Mouse (Mus musculus): ENCODE measurements around the gene Itgb1.

Itgb1 gene

DNA sequence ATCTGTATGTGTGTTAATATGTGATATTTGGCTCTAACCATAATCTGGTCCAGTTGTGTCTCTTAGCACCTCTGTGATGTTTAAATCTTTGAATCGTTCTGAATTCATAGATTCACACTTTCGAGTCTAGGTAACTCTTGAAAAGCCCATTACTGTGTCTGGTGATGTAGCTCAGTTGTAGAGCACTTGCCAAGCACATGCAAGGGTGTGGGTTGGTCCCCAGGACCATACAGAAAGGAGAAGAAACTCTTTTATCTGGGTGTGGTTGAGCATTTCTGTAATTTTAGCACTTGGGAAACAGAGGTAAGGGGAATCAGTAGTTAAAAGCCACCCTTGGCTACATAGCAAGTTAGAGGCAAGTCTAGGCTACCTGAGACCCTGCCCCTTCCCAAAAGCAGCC is 13.0 kb upstream of the Itgb1 start:
- TF ChIP-seq GATA4 (IDR thresholded peaks at IDR 0.05; ENCODE audit: insufficient replicate concordance, low read length) = no peak

DNA sequence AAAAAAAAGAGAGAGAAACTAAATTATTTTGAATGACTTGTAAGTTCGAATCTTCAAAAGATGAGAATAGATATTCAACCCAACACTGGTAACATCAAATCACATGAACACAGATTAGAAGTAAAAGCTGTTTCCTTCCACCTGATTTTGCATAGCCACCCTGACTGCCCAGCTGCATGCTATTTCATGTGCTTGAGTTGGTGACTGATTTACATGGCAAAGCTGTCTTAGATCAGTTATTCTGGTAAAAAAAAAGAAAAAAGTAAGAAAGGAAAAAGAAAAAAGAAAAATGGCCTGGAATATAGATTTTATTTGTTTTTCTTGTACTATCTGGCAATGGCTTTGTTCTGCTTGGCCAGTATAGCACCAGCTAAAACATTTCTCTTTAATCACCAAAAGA is 12.5 kb upstream of the Itgb1 start:
- no peak for TF ChIP-seq GATA4 (IDR thresholded peaks at IDR 0.05; ENCODE audit: insufficient replicate concordance, low read length)

DNA sequence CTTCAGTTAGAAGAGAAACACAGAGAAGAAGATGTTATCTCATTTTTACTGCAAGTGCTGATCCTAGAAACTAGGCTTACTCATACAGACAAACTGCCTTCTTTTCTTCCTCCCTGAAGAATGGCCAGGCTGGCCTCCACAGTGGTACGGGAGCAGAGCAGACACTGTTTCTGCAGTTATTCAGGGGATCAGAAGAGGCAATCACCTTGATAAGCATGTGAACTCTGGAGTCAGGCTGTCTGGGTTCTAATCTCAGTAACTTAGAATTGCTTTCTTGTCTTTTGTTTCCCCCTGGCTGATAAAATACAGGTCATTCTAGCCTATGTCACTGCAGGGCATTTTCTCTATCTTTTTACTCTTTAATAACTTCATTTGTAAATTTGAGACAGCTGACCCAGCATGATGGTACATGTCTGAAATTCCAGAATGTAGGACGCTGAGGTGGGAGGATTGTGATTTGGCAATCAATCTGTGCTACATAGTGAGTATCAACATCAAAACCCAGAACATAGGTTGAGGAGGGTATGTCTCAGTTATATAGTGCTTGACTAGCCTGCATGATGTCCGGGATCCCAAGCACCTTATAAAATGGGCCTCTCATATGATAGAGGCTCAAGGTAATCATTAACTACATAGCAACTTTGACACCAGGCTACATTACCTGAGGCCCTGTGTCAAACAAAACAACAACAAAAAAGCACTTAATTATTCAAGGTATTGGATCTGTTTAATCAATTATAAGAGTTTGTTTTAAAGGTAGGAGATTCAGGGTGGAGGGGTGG is 9.4 kb upstream of the Itgb1 start:
- no peak for TF ChIP-seq GATA4 (IDR thresholded peaks at IDR 0.05; ENCODE audit: insufficient replicate concordance, low read length)

DNA sequence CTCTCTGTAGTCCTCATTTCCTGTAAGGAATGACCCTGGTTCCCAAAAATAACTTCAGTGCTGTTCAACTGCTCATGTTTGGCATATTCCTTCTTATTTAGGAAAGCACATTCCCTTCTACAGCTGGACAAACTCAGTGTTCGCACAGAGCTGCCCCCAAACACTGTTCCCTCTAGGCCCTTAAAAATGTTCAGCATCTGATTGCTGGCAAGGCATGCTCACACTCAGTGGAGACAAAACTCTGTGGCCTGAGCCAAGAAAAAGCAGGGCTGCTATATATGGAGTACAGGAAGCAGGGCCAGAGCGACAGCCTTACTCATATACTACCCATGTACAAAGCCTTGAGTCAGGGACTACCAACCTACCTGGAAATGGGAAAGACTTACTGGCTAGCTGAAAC is 5.5 kb upstream of the Itgb1 start:
- no peak for TF ChIP-seq GATA4 (IDR thresholded peaks at IDR 0.05; ENCODE audit: insufficient replicate concordance, low read length)

DNA sequence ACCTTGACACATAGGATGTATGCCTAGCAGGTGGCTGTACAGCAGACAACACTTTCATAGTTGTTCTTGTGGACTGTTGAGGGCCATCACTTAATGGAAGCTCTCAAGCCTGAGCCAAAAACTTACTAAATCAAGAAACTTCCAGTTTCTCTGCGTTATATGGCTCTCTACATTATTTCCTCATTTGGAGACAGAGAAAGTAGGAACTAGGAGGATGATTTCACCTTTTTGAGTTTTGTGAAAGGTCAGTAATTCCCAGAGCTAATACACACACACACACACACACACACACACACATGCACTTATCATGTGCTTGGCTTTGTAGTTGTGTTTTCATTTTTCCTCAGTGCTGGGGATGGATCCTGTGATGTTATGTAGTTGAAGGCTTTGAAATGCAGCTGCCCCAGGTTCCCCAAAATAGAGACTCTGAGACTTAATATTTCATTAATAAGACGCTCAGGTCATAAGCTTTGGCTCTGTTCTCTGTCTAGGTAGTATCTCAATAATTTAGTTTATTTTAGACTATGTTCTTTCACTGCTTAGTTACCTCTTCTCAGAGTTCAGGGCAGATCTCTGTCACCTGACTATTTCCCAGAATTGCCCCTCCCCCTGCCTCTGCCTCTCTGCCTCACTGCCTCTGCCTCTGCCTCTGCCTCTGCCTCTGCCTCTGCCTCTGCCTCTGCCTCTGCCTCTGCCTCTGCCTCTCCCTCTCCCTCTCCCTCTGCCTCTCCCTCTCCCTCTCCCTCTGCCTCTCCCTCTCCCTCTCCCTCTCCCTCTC is 4.7 kb upstream of the Itgb1 start:
- no peak for TF ChIP-seq GATA4 (IDR thresholded peaks at IDR 0.05; ENCODE audit: insufficient replicate concordance, low read length)

DNA sequence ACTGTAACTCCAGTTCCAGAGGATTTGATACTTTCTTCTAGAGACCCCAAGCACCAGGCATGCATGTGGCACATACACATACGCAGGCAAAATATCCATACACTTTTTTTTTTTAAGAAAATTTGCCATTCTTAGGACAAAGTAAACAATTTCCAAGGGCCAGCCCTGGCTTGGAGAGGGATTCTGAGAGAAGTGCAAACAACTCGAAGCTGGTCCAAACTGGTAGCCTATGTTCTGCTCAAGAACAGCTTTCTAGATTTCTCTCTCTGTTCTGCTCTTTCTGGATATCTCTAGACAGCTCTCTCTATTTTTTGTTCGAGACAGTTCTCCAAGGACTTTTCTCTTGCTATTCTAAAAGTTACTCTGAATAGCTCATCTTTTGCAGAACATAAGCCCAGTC is 3.5 kb upstream of the Itgb1 start:
- no peak for TF ChIP-seq GATA4 (IDR thresholded peaks at IDR 0.05; ENCODE audit: insufficient replicate concordance, low read length)

DNA sequence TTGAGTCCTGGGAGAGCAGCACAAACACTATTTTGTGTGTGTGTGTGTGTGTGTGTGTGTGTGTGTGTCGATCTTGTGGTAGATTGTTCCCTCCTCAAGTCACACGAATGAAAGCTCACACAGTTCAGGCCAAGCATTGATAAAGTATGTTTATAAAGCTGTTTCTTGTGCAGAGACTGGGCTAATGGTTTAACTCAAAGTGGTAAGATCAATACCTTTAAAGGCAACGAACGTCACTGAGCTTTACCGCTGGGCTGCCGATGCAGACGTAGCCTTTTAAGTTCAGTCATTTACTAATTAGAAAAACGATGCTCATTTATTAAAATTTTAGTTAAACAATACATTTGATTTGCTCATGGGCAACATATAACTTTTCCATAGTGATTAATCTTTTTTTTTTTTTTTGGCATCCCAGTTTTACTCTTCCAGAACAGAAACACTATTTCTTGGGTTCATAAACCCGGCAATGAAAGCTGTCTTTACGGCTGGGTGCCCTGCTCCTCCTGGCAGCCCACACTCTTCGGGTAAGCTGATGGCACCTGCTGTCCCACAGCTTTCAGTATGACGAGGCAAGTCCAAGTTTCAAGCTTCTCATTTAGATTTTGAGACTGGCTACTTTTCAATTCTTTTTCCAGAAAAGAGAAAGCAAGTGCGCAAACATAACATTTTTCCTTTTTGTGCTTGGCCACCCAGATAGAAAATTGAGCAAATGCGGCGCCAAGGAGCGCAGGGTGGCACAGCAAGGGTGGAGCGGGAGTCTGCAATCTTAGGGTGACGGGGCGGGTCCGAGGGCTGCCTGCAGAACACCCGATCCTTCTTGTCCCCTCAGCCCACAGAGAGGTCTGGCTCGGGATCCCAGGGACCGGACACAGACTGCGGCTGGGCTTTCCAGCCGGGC is 596 bp upstream of the Itgb1 start:
- no peak for TF ChIP-seq GATA4 (IDR thresholded peaks at IDR 0.05; ENCODE audit: insufficient replicate concordance, low read length)

DNA sequence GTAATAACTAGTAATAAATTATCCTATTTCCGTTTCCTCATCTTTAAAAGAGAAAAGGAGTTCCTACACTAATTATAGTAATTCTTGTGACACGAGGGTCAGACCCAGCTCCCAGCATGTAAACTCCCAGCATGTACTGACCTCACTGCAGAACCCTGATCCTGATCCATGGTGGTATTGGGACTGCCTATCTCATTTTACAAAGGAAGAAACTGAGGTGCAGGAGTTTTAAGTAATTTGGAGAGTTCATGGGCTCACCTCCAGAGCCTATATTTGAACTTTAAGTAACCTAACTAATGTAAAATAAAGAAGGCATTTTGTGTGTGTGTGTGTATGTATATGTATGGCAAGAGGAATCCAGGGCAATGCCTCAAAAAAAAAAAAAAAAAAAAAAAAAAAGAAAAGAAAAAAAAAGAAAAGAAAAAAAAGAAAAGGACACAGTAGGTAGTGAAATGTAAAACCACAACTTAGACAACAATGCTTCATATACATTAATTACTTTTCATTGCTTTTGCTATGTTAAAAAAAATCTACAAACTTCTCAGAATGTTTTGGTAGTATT is 1.1 kb downstream of the Itgb1 start:
- TF ChIP-seq GATA4 (IDR thresholded peaks at IDR 0.05; ENCODE audit: insufficient replicate concordance, low read length) = no peak

DNA sequence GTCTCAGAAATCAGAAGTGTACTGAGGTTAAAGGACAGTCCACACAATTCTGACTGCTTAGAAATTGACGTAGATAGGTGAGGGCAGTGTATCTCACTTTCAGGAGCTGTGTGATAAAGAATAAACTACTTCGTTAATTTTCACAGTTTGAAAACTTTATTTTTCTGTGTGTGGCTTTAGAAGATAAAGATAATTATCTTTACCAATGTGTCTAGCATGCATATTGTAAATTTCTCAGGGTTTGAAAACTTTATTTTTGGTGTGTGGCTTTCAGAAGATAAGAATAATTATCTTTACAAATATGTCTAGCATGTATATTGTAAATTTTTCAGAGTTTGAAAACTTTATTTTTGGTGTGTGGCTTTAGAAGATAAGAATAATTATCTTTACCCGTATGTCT is 3.2 kb downstream of the Itgb1 start:
- TF ChIP-seq GATA4 (IDR thresholded peaks at IDR 0.05; ENCODE audit: insufficient replicate concordance, low read length) = no peak

DNA sequence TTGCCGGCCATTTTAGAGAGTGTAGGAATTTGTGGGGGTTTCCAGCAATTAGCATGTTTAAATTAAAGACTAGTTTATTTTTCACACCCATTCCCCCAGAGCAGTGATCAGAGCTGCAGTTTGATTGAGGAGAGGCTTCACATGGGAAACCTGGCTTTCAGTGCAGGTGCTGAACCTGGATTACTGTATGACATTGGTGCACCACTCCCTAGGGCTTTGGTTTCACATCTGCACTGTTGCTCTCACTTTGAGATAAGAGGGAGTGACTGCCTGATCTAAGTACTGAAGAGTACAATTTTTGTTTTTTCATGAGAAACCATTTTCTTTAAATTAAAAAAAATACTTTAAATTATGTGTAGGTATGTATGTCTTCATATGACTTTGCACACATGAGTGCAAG is 4.6 kb downstream of the Itgb1 start:
- no peak for TF ChIP-seq GATA4 (IDR thresholded peaks at IDR 0.05; ENCODE audit: insufficient replicate concordance, low read length)

DNA sequence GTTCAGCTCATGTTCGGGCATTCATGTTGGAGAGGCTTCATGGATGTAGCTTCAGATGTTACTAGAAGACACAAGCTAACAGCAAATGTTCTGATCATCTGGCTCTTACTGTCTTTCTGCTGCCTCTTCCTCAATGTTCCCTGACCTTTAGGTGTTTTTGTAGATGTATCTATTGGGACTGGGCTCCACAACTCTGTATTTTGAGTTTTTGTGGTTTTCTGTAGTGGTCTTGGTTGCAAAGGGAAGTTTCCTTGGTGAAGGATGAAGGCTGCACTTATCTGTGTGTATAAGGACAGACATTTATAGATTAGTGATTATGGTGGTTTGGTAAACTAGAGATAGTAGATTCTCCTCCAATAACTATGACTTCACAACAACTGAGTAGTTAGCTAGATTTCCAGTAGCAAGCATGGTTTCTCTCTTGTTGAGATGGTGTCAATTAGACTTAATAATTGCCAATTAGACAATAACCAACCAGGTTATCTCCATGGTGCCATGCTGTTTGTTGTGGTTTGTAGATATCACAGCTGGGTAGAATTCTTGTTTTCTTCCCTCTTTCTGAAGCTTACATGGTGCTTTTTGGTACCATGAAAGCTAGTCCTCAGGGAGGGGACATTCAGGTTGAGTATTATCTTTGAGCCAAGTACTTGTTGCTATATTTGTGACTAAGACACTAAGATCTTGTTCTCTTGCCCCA is 11.4 kb downstream of the Itgb1 start:
- TF ChIP-seq GATA4 (IDR thresholded peaks at IDR 0.05; ENCODE audit: insufficient replicate concordance, low read length) = no peak

DNA sequence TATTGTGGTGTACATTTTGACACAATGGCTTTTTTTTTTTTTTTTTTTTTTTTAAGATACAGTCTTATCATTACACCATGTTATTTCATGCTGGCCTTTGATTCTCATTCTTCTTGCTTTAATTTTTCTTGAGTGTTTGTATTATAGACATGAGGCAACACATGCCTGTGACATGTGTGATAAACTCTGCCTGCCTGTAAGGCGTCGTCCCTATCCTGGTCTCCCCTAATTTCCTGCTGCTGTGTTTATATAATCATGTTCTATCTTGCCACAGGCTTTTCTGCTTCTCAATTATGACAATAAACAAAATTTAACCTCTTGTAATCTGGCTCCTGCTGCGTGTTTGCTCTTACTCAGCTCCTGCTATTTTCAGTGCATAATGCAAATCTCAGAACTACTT is 12.5 kb downstream of the Itgb1 start:
- no peak for TF ChIP-seq GATA4 (IDR thresholded peaks at IDR 0.05; ENCODE audit: insufficient replicate concordance, low read length)

DNA sequence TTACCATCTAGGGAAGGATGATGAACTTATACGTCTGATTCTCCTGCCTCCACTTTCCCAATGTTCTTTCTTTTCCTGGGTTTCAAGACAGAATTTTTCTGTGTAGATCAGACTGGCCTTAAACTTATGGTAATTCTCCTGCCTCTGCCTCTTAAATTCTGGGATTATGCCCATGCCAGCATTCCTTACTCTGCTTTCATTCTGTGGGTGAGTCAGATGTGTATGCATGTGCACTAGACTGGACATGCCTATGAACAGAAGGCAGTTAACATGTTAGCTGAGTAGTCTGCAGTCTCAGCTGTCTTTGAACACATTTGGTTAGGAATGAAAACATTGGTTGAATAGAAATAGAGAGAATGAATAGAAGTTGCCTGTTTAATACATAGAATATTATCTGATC is 18.9 kb downstream of the Itgb1 start:
- no peak for TF ChIP-seq GATA4 (IDR thresholded peaks at IDR 0.05; ENCODE audit: insufficient replicate concordance, low read length)

DNA sequence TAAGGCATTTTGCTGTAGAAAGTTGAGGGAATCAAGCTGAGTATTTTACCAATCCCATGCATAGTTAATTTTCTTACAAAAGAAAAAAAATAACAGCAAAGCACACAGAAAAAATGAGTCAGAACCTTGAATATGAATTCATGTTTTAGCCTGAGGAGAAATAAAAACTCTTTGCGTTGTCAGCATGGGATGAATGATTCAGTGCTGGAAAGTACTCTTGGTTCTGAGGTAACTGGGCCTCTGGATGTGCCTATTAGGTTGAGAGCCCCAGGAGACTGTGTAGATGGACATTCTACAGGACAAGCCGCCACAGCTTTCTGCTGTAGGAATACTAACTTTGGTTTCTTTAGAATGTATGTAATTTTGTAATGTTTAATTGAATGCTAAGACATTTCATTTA is 19.4 kb downstream of the Itgb1 start:
- no peak for TF ChIP-seq GATA4 (IDR thresholded peaks at IDR 0.05; ENCODE audit: insufficient replicate concordance, low read length)

DNA sequence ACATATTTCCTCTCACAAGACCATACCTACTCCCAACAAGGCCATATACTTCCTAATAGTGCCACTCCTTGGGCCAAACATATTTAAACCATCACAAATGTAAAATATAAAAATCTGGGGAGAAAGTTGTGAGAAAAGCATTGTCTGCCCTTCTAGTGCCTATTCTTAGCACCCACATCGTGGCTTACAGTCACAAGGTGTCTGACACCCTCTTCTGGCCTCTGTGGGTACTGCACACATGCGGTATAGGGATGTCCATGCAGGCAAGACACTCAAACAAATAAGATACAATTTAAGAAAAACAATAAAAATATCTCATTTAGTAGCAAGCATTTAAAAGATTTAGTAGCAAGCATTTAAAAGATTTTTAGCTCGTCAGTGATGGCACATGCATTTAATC is 23.8 kb downstream of the Itgb1 start:
- TF ChIP-seq GATA4 (IDR thresholded peaks at IDR 0.05; ENCODE audit: insufficient replicate concordance, low read length) = no peak
